Mouse (Mus musculus) lung, adult 18-20 months (tissue): ENCODE measurements around the gene Cactin.

Source experiments
- DNase-seq, 2 experiments: peaks; one replicate each; pipeline ENCODE4 v3.0.0; 2022; ENCODE audit warnings: mixed read lengths in 2 of 2

The Cactin gene

DNA sequence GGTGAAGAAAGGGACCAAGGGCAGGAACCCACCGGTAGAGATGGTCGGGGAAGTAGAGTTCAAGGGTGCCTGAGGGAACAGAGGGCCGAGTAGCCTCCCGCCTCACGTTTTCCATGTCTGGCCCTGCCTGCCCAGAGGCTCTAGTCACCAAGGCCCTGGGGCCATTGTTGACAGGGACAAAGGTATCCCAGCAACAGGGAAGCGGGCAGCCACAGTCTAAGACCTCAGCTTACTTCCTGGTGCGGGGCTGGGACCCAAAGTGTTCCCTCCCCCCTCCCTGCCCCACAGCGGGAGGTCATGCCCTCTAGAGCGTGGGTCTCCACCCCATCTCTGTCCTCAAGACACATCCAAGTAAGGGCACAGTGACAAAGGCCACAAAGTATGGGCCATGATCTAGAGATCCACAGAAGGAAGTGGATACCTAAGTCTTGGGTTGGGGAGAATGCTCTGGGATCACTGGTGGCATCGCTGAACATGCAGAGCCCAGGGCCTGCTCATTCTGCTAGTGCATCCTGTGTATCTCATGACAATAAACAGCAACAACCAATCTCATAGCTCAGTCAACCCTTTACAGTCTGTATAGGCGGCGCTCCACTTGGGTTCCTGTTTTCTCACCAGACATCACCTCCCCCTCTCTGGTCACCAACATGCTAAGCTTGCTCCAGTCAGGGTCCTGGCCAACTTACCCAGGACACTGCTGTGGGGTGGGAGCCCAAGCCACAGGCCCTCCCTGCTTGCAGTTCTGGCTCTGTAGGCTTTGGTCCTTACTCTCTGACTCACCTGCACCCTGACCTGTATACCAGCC lies 45.0 kb downstream of the Cactin start, which contains the start of gene 4930404N11Rik:
Gene 4930404N11Rik, minus strand, starts transcription at position 145 of the 805 bp plus-strand sequence.
- peak; percentile 57 to 65 for DNase-seq

DNA sequence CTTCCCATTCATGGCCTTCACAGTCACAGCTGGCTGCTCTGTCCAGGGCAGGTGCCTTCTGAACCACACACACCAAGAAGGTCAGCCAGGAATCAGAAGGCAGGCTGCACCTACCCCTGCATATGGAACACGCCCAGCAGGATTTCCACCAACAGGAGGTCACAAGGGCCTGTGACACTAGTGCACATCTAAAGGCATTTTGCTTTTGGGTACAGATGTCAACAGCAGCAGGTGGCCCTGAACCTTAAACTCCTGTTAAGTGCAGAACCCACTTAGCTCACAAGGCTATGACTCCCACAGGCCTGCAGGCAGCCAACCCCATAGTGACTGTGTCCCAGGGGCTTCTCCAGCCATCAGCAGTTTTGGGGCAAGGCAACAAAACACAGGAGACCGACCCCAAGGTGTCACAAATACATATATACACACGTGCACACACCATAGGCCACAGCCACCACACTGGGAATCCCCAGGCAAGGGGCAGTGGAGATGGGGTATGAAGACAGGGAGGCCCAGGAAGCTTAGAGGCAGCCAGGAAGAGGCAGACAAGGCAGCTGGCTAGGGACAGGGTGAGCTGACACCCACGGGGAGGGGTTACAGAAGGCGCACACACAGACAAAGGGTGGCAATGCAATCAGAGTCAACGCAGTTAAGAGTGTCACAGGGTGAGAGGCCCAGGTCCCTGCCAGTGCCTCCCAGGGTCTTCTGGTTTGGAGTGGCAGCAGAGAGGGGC lies 45.7 kb downstream of the Cactin start:
- DNase-seq = no peak

DNA sequence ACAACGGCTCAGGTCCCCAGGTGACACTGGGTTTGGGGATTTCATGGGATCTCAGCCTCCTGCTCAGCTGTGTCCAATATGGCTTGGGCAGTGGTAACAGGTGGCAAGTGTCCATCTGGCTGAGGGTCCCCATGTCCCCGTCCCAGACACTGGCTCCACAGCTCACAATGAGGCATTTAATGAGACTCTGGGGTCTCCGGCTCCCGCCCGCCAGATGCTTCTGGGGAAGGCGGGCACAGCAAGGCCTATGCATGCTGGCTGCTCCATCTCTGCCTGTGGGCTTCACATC lies 46.2 kb downstream of the Cactin start:
- DNase-seq = no peak

DNA sequence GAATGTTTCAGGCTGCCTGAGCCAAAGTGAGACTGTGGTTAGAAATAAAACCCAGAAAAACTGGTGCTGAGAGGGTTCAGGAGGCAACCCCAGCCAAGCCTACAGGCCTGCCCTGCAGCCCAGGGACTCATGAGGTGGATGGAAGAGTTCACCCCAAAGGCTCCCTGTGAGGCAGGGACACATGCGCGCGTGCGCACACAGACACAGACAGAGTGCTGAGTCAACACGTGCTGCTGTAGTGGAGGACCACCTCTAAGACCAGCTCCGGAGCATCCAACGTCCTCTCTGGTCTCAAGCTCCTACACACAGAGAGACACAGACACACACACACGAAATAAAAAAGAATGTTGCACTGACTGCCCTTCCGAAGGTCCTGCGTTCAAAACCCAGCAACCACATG lies 54.4 kb downstream of the Cactin start:
- no peak for DNase-seq
